Mouse (Mus musculus) adrenal gland, adult 10 weeks (tissue): Measurements from ENCODE around the gene Nxt2. TPM values are rescaled to one million over a fixed set of nuclear protein-coding genes. Genes with fewer than 3 reads are reported as not detected.

Experiments
- polyA plus RNA-seq: library from polyadenylated mRNA; stranded (reverse); fragments of 350-450 nt; fragmentation: Illumina TruSeq; extraction: RNeasy Lipid Tissue Mini Kit (QIAGEN cat#74804); gene quantifications from one replicate; pipeline ENCODE4 v1.2.3, GENCODE M21; 2014; ENCODE audit warnings: low read depth, low replicate concordance

Gene Nxt2
- 101 TPM for polyA plus RNA-seq

GRCm38 (mm10) chrX:142226542-142226941, at the start of gene Nxt2:
TSS of gene Nxt2 (plus strand) at chrX:142226770.

GRCm38 (mm10) chrX:142196831-142197230, 29.7 kb upstream of the Nxt2 start, which contains the start of gene Gucy2f:
TSS of gene Gucy2f (minus strand) at chrX:142196931.

Other genes starting within 250 kb of the Nxt2 start
- not detected for gene Gucy2f, start 29.8 kb upstream of the Nxt2 start, polyA plus RNA-seq
- not detected for gene Kcne1l, start 79.5 kb downstream of the Nxt2 start, polyA plus RNA-seq
- gene Acsl4, start 163.8 kb downstream of the Nxt2 start, polyA plus RNA-seq: 1,389 TPM